Mouse (Mus musculus): ENCODE data around the gene Lhx5. TPM values are rescaled to one million over a fixed set of nuclear protein-coding genes. Genes with fewer than 3 reads are reported as not detected.

Lhx5 gene
- total and polyA plus RNA-seq, 3 experiments, result 0.05 TPM; not detected in 2

GRCm38 (mm10) chr5:120487844-120488243 is 56.3 kb downstream of the Lhx5 start:
- DNase-seq (ENCODE audit: low spot score), result no peak
- H3K36me3 ChIP-seq (replicated peaks), result peaks cover 91% of the 10 kb centered on the region
- ATAC-seq (ENCODE audit: extremely low read depth, insufficient number of reproducible peaks, low FRiP score, poor library complexity, severe bottlenecking), result no peak
- no peaks in the 10 kb centered on the region for H3K9me3 ChIP-seq (replicated peaks)
- H3K27me3 ChIP-seq (ENCODE audit: insufficient read depth, low read length), result no peaks in the 10 kb centered on the region
- H3K4me1 ChIP-seq (ENCODE audit: insufficient read depth, low read depth, low read length), result peaks cover 6% of the 10 kb centered on the region
- H3K4me3 ChIP-seq (ENCODE audit: low read depth, low read length), result no peak overlapping the region
- no peak for TF ChIP-seq POLR2AphosphoS5 (IDR thresholded peaks at IDR 0.05; ENCODE audit: insufficient replicate concordance, low read depth, low read length)
- no peak for TF ChIP-seq GATA1 (IDR thresholded peaks at IDR 0.05; ENCODE audit: borderline replicate concordance, low read length)
- no peak for TF ChIP-seq TAL1 (conservative IDR thresholded peaks at IDR 0.05; ENCODE audit: low read depth, low read length)
- no peak for TF ChIP-seq GATA2 (IDR thresholded peaks at IDR 0.05; ENCODE audit: borderline replicate concordance, low read depth, low read length)
- TF ChIP-seq CTCF (IDR thresholded peaks at IDR 0.05; ENCODE audit: low read depth, low read length), result no peak

DNA sequence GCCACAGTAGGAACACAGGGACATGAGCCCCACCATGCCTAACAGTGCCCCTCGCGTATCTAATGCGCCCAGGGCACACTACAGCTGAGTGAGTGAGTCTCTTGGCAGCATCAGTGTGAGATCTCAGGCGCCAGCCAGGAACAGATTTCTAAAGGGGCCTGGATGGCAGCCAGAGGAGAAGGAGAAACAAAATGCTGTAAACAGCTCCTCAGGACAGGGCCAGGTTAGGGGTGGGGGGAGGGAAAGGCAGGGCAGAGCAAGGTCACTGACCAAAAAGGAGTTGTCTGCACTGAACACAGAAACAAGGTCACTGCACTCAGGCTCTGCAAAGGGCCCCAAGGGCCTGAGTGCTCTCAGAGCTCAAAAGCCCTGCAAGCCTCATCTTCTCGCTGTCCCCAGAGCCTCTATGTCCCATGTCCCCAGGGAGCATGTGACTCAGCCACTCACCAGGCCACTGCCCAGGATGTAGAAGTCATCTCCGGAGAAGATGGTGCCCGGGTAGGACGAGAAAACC is 59.2 kb downstream of the Lhx5 start:
- Histone ChIP-seq H3K4me3 (ENCODE audit: low read depth, low read length) (no peak overlapping the region), H3K4me1 (ENCODE audit: insufficient read depth, low read depth, low read length) (peaks cover 6% of the 10 kb centered on the region), H3K9me3 (replicated peaks) (no peaks in the 10 kb centered on the region), H3K27me3 (ENCODE audit: insufficient read depth, low read length) (no peaks in the 10 kb centered on the region), H3K36me3 (replicated peaks) (peaks cover 95% of the 10 kb centered on the region)
- DNase-seq (ENCODE audit: low spot score) (no peak), ATAC-seq (ENCODE audit: extremely low read depth, insufficient number of reproducible peaks, low FRiP score, poor library complexity, severe bottlenecking) (no peak)
- TF ChIP-seq GATA1 (IDR thresholded peaks at IDR 0.05; ENCODE audit: borderline replicate concordance, low read length) (no peak), CTCF (IDR thresholded peaks at IDR 0.05; ENCODE audit: low read depth, low read length) (no peak), TAL1 (conservative IDR thresholded peaks at IDR 0.05; ENCODE audit: low read depth, low read length) (no peak), POLR2AphosphoS5 (IDR thresholded peaks at IDR 0.05; ENCODE audit: insufficient replicate concordance, low read depth, low read length) (no peak), GATA2 (IDR thresholded peaks at IDR 0.05; ENCODE audit: borderline replicate concordance, low read depth, low read length) (no peak)

Other genes with a start within 250 kb of the Lhx5 start
- not detected in 2 replicates for gene Sdsl, start 41.1 kb downstream of the Lhx5 start, total RNA-seq (2014; fragmentation: Nextera tagmentation)
- 0.70 and 1.6 TPM in 2 replicates for gene Sdsl, start 41.1 kb downstream of the Lhx5 start, total RNA-seq (2017)
- 0.98 and 1.1 TPM in 2 replicates for gene Sdsl, start 41.1 kb downstream of the Lhx5 start, polyA plus RNA-seq (2012)
- gene Sds, start 44.8 kb downstream of the Lhx5 start, total RNA-seq (2014; fragmentation: Nextera tagmentation), result not detected in 2 replicates
- not detected in 2 replicates for gene Sds, start 44.8 kb downstream of the Lhx5 start, total RNA-seq (2017)
- not detected in 2 replicates for gene Sds, start 44.8 kb downstream of the Lhx5 start, polyA plus RNA-seq (2012)
- gene Plbd2, start 71.9 kb downstream of the Lhx5 start, total RNA-seq (2014; fragmentation: Nextera tagmentation), result 13.2 and 19.6 TPM in 2 replicates
- 8.4 and 8.7 TPM in 2 replicates for gene Plbd2, start 71.9 kb downstream of the Lhx5 start, total RNA-seq (2017)
- gene Plbd2, start 71.9 kb downstream of the Lhx5 start, polyA plus RNA-seq (2012), result 20.6 and 26.1 TPM in 2 replicates
- 5.3 and 6.6 TPM in 2 replicates for gene Slc8b1, start 79.5 kb downstream of the Lhx5 start, total RNA-seq (2014; fragmentation: Nextera tagmentation)
- 3.7 and 6.2 TPM in 2 replicates for gene Slc8b1, start 79.5 kb downstream of the Lhx5 start, total RNA-seq (2017)
- 3.4 and 3.6 TPM in 2 replicates for gene Slc8b1, start 79.5 kb downstream of the Lhx5 start, polyA plus RNA-seq (2012)
- gene Tpcn1, start 157.0 kb downstream of the Lhx5 start, total RNA-seq (2014; fragmentation: Nextera tagmentation), result 22.3 and 51.6 TPM in 2 replicates
- 2.1 and 3.2 TPM in 2 replicates for gene Tpcn1, start 157.0 kb downstream of the Lhx5 start, total RNA-seq (2017)
- gene Tpcn1, start 157.0 kb downstream of the Lhx5 start, polyA plus RNA-seq (2012), result 33.2 and 36.0 TPM in 2 replicates
- gene Iqcd, start 157.3 kb downstream of the Lhx5 start, total RNA-seq (2014; fragmentation: Nextera tagmentation), result not detected in 2 replicates
- 0.35 and 0.60 TPM in 2 replicates for gene Iqcd, start 157.3 kb downstream of the Lhx5 start, total RNA-seq (2017)
- 1.2 and 1.5 TPM in 2 replicates for gene Iqcd, start 157.3 kb downstream of the Lhx5 start, polyA plus RNA-seq (2012)
- 8.4 and 10.5 TPM in 2 replicates for gene Rita1, start 180.9 kb downstream of the Lhx5 start, total RNA-seq (2014; fragmentation: Nextera tagmentation)
- gene Rita1, start 180.9 kb downstream of the Lhx5 start, total RNA-seq (2017), result 9.5 and 13.7 TPM in 2 replicates
- 42.4 and 45.7 TPM in 2 replicates for gene Rita1, start 180.9 kb downstream of the Lhx5 start, polyA plus RNA-seq (2012)
- 16.5 and 24.3 TPM in 2 replicates for gene Ddx54, start 181.0 kb downstream of the Lhx5 start, total RNA-seq (2014; fragmentation: Nextera tagmentation)
- 31.5 and 34.7 TPM in 2 replicates for gene Ddx54, start 181.0 kb downstream of the Lhx5 start, total RNA-seq (2017)
- gene Ddx54, start 181.0 kb downstream of the Lhx5 start, polyA plus RNA-seq (2012), result 103 and 110 TPM in 2 replicates
- not detected in 2 replicates for gene Cfap73, start 202.5 kb downstream of the Lhx5 start, total RNA-seq (2014; fragmentation: Nextera tagmentation)
- not detected in 2 replicates for gene Cfap73, start 202.5 kb downstream of the Lhx5 start, total RNA-seq (2017)
- gene Cfap73, start 202.5 kb downstream of the Lhx5 start, polyA plus RNA-seq (2012), result not detected in 2 replicates
- gene Rasal1, start 217.1 kb downstream of the Lhx5 start, total RNA-seq (2014; fragmentation: Nextera tagmentation), result 5.6 and 13.2 TPM in 2 replicates
- gene Rasal1, start 217.1 kb downstream of the Lhx5 start, total RNA-seq (2017), result 1.4 and 1.7 TPM in 2 replicates
- gene Rasal1, start 217.1 kb downstream of the Lhx5 start, polyA plus RNA-seq (2012), result 10.8 and 13.1 TPM in 2 replicates